Mouse (Mus musculus) kidney, adult 2 months (tissue): ENCODE results near the gene Clstn3. TPM values are rescaled to one million over a fixed set of nuclear protein-coding genes. Genes with fewer than 3 reads are reported as not detected.
"Not testable (repeated sequence)": the region's sequence is repeated elsewhere in the genome, so short reads cannot be mapped to it uniquely, and the experiment has no call there.

Experiments
- DNase-seq: peaks from one replicate; pipeline ENCODE4 v3.0.0; 2021
- H3K27ac ChIP-seq: fragments of 200-500 bp; 2 replicates; pipeline ENCODE4 v1.5.1; 2012; ENCODE audit warnings: low read depth, low read length, control low read depth, inconsistent platforms; ENCODE audit not compliant: insufficient read depth
- H3K27me3 ChIP-seq: fragments of 200-500 bp; replicated peaks from 2 replicates; pipeline ENCODE4 v1.6.1; 2012; ENCODE audit warnings: mild to moderate bottlenecking, moderate library complexity, low read length, inconsistent platforms; ENCODE audit not compliant: control insufficient read depth, insufficient read depth
- H3K36me3 ChIP-seq: fragments of 200-500 bp; 2 replicates; pipeline ENCODE4 v1.6.1; 2012; ENCODE audit warnings: mild to moderate bottlenecking, moderate library complexity, low read length, inconsistent platforms; ENCODE audit not compliant: control insufficient read depth, insufficient read depth
- H3K4me1 ChIP-seq: fragments of 200-500 bp; 2 replicates; pipeline ENCODE4 v1.6.1; 2011; ENCODE audit warnings: low read length; ENCODE audit not compliant: control insufficient read depth, insufficient read depth
- H3K4me3 ChIP-seq: fragments of 200-500 bp; 2 replicates; pipeline ENCODE4 v1.5.1; 2011; ENCODE audit warnings: mild to moderate bottlenecking, low read depth, low read length, control low read depth; ENCODE audit not compliant: insufficient read depth
- CTCF ChIP-seq: fragments of 200-500 bp; conservative IDR thresholded peaks from 2 replicates; pipeline ENCODE4 v1.5.1; 2011; ENCODE audit warnings: low read depth, mild to moderate bottlenecking, control low read depth, low read length, moderate library complexity, mixed read lengths; ENCODE audit not compliant: insufficient read depth, insufficient read length
- POLR2A ChIP-seq: fragments of 200-500 bp; IDR thresholded peaks from one replicate; pipeline ENCODE4 v1.6.1; 2011; ENCODE audit warnings: low read depth, low read length, control low read depth
- WGBS: fragments of 180-500 bp; shearing (Covaris S2); methylation state at CpG from one replicate; pipeline ENCODE4 v1.1.7; 2018; 5-methylcytosine and 5-hydroxymethylcytosine counted together
- polyA plus RNA-seq: library from polyadenylated mRNA; depleted of rRNA; stranded (reverse); fragments of >200 nt; gene quantifications from 2 replicates; pipeline ENCODE4 v1.2.3, GENCODE M21; 2012

The Clstn3 gene
- polyA plus RNA-seq, 1 experiment = 15.5 TPM

DNA sequence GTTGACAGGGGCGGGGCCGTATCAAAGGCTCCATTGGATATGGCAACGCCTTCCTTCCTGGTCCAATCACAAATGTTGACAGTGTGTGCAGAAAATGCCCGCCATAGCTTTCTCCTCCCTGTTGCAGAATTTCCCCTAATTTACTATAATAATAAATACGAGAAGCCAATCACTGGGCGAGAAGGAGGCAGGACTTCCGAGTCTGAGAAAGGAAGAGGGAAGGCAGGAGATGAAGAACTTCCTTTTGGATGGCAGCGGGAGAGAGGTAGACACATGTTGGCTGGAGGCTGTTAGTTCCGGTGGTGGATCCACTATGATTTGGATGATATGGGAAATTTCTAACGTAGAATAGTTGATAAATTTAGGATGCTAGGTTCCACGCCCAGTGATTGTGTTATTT is 10.0 kb upstream of the Clstn3 start:
- Histone ChIP-seq H3K27ac (no peak overlapping the region), H3K4me1 (peaks cover 3% of the 10 kb centered on the region; the same call in 1 of the 2 replicates), H3K27me3 (no peaks in the 10 kb centered on the region), H3K36me3 (no peaks in the 10 kb centered on the region), H3K4me3 (no peak overlapping the region)
- 85% methylated on average over 11 of the region's 11 CpGs for WGBS
- DNase-seq = no peak
- TF ChIP-seq CTCF (no peak), POLR2A (no peak)

DNA sequence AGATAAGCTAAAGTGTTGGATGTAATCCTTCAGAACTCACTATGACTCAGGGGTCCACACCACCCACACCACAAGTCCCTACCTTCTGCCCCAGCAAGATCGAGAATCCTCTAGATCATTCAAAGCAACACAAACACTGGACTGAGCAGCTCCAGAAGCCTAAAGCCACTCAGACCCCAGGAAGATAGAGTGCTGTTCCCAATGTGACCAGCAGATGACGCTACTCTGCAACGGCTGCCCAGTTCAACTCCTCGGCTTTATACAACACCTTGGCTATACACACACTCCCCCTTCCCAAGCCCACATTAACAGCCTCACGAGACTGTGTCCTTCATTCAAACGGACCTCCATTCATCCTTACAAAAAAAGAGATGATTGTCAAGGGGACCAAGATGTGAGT is 8.2 kb upstream of the Clstn3 start:
- TF ChIP-seq CTCF (peak; percentile 88), POLR2A (no peak)
- DNase-seq = peak; percentile 55
- Histone ChIP-seq H3K4me3 (no peak overlapping the region), H3K4me1 (no peaks in the 10 kb centered on the region), H3K27ac (no peak overlapping the region), H3K36me3 (no peaks in the 10 kb centered on the region), H3K27me3 (no peaks in the 10 kb centered on the region)
- WGBS = 32% methylated on average over 6 of the region's 6 CpGs

DNA sequence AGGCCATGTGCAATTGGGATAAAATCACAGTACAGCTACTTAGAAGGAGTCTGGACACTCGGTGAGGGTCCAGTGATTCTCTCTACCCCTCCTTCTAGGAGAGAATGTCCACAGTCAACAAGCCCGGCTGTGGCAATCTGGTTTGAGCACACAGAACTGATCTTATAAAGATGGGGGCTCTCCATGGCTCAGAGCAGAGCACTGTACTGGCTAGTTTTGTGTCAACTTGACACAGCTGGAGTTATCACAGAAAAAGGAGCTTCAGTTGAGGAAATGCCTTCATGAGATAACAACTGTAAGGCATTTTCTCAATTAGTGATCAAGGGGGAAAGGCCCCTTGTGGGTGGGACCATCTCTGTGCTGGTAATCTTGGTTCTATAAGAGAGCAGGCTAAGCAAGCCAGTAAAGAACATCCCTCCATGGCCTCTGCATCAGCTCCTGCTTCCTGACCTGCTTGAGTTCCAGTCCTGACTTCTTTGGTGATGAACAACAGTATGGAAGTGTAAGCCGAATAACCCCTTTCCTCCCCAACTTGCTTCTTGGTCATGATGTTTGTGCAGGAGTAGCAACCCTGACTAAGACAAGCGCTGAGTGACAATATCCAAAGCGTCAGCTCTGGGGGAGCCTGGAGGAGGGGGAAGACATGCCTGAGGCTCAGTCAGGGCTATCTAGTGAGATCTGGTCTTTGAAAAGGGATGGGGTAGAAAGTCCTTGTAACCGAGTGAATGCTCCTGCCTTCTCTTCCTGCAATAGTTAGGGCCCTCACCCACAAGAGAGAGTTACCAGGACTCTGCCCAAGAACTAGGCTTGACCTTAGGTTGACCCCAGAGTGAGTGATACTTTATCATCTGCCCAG is 7.4 kb upstream of the Clstn3 start:
- 82% methylated on average over 6 of the region's 6 CpGs for WGBS

DNA sequence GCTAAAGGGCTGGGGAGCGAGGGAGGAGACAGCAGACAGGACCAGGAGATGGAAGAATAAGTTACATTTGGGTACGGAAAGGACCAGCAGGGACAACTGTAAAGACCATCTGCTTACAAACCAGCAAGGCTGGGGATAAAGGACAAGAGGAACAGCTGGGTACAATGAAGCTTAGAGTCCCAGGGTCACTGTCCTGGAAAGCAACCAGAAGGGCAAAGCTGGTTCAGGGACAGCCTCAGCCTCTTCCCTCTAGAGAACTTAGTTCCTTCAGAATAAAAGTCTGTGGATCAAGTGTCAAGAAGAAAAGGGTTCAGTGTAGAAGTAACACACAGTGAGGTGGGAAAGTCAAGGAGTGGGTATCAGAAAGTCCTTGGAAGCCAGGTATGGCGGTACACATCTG is 6.5 kb upstream of the Clstn3 start:
- WGBS = 96% methylated on average over 3 of the region's 3 CpGs
- Histone ChIP-seq H3K27ac (no peak overlapping the region), H3K4me1 (no peaks in the 10 kb centered on the region), H3K4me3 (no peak overlapping the region), H3K27me3 (no peaks in the 10 kb centered on the region), H3K36me3 (no peaks in the 10 kb centered on the region)
- TF ChIP-seq POLR2A (no peak), CTCF (no peak)
- no peak for DNase-seq

More for the DNA sequence above, 7.4 kb upstream of the Clstn3 start:
- DNase-seq, H3K4me1 ChIP-seq, H3K27ac ChIP-seq, H3K27me3 ChIP-seq, H3K4me3 ChIP-seq, H3K36me3 ChIP-seq: not testable (repeated sequence)

DNA sequence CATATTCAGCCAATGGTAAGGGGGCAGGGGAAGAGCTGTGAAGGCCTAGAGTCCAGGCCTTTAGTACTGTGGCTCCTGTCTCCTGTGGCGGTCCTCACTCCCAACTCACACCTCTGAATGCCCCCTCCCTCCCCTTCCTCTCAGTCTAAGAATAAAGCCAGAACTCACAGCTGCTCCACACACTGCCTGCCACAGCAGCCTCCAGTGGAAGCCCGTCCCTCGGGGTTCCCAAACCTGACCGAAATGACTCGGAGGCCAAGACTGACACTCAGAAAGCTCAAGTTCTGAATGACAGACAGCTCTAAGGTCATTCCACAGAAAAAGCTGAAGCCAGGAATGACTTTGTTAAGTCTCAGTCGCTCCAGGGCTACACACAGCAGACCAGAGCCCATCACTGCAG is 1.1 kb upstream of the Clstn3 start:
- Histone ChIP-seq H3K4me1 (no peaks in the 10 kb centered on the region), H3K27me3 (no peaks in the 10 kb centered on the region), H3K36me3 (no peaks in the 10 kb centered on the region), H3K4me3 (no peak overlapping the region), H3K27ac (no peak overlapping the region)
- TF ChIP-seq POLR2A = no peak
- TF ChIP-seq CTCF = no peak
- no peak for DNase-seq
- WGBS = 87% methylated on average over 6 of the region's 6 CpGs

DNA sequence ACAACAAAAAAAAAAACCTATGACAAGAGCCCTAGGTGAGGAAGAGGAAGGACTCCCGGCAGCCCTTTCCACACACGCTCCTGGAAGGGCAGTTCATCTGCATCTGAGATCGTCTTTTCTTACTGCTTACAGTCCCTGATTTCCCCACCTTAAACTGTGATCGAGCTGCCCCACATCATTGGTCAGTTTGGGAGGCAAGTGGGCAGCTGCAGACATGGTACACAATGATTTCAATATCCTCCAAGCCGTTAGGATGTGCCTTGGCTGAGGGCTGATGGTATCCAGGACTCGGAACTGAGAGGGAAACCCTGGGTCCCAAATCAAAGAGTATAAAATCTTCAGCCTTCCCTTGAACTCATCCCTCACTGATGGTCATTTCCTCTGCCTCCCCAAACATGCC is 705 bp upstream of the Clstn3 start:
- Histone ChIP-seq H3K4me3 (no peak overlapping the region), H3K27ac (no peak overlapping the region), H3K27me3 (no peaks in the 10 kb centered on the region), H3K36me3 (no peaks in the 10 kb centered on the region), H3K4me1 (no peaks in the 10 kb centered on the region)
- 54% methylated on average over 6 of the region's 6 CpGs for WGBS
- no peak for DNase-seq
- TF ChIP-seq POLR2A (no peak), CTCF (no peak)

DNA sequence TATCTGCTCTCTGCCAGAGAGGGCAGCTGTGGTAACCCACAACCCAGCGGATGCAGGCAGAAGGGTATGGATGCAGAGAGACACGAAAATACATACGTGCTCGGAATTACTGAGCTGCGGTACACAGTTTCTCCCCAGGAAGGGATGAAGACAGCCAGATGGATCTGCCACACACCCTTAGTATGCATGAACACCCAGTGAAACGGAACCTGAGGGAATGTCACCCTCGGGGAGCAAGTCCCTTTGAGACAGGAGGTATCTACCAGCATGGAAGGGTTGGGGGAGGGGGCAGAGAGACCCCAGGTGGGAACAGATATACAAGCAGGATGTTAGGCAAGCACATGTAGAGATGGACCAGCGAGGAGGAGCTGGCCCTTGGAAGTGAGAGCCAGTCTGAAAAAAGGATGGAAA is 708 bp downstream of the Clstn3 start:
- whole genome bisulfite sequencing = 44% methylated on average over 8 of the region's 8 CpGs
- no peaks in the 10 kb centered on the region for H3K36me3 ChIP-seq

More for the DNA sequence above, 708 bp downstream of the Clstn3 start:
- DNase-seq = no peak
- no peaks in the 10 kb centered on the region for H3K4me1 ChIP-seq
- no peaks in the 10 kb centered on the region for H3K27me3 ChIP-seq
- no peak for TF ChIP-seq CTCF
- TF ChIP-seq POLR2A = no peak
- H3K27ac ChIP-seq = no peak overlapping the region
- no peak overlapping the region for H3K4me3 ChIP-seq
